Mouse (Mus musculus) bone marrow macrophage, adult 2 months (primary cell): Measurements from ENCODE around the gene Kcnj12.

Source experiments
- CTCF ChIP-seq: IDR thresholded peaks from 2 replicates; pipeline ENCODE4 v1.5.1; 2012; ENCODE audit warnings: low read depth, mild to moderate bottlenecking, low read length, moderate library complexity
- POLR2A ChIP-seq: IDR thresholded peaks from 2 replicates; pipeline ENCODE4 v1.6.1; 2012; ENCODE audit warnings: mild to moderate bottlenecking, low read depth, low read length, borderline replicate concordance

DNA sequence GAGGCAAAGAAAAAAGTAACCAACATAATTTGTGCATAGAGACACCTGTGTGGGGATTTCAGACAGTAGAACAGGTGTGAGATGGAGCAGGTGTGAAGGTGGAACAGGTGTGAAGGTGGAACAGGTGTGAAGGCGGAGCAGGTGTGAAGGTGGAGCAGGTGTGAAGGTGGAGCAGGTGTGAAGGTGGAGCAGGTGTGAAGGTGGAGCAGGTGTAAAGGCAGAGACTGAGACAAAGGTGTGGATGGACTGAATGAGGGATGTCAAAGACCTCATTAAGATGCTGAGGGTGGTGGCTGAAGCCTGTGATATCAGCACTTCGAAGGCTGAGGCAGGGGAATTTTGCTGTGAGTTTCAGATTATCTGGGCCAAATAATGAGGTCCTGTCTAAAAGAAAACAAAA is 59.3 kb downstream of the Kcnj12 start:
- TF ChIP-seq CTCF (no peak), POLR2A (no peak)
